Mouse (Mus musculus) splenic B cell, adult 2 months (primary cell): ENCODE data around the gene Mta3.
A peak's percentile ranks its signal among the peaks of the same experiment; 100 is the strongest.
"Not testable (repeated sequence)": the region's sequence is repeated elsewhere in the genome, so short reads cannot be mapped to it uniquely, and the experiment has no call there.

Experiments
- DNase-seq: peaks from one replicate; pipeline ENCODE4 v3.0.0-alpha.2; 2011; ENCODE audit warnings: low read depth, low spot score
- H3K27me3 ChIP-seq: 2 replicates; pipeline ENCODE4 v1.6.1; 2012; ENCODE audit warnings: mild to moderate bottlenecking, low read length, moderate library complexity, mixed read lengths; ENCODE audit not compliant: control insufficient read depth, poor library complexity, insufficient read depth, severe bottlenecking
- H3K36me3 ChIP-seq: 2 replicates; pipeline ENCODE4 v1.6.1; 2012; ENCODE audit warnings: mild to moderate bottlenecking, low read length, moderate library complexity, mixed read lengths; ENCODE audit not compliant: control insufficient read depth, poor library complexity, insufficient read depth, severe bottlenecking

Mta3 gene

DNA sequence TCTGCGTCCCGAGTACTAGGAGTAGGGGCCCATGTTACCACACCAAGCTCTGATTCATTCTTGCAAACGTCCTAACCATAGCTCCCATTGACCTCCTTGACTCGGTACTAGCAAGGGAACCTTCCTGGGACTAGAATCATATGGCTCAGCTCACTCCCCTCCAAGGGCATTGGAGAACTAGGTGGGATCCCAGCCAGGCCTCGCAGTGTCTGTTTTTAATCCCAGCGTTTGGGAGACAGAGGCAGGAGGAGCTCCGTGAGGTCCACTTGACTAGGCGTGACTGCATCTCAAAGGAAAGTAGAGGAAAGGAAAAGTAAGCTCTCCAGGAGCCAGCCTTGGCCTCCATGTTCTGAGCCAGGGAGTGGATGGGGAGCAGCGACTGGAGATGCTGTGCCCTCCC is 5.8 kb upstream of the Mta3 start:
- no peak for DNase-seq
- Histone ChIP-seq H3K36me3 (no peaks in the 10 kb centered on the region), H3K27me3 (no peaks in the 10 kb centered on the region)

DNA sequence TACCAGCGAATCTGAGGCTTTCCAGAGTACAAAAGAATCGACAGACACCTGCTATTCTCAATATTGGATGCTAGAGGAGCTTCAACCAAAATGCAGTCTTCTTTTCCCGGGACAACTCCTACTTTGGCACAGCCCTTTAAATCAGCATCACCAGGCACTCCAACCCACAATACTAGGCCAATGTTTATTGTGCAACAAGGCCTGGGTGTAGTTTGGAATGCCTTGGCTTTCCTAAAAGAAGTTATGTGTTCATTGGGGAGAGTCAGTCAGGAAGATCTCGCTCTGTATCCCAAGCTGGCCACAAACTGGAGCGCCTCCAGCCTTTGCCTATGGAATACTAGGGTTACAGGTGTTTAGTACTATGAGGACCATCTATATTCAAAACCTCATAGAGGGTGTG is 1.5 kb upstream of the Mta3 start:
- no peak for DNase-seq
- Histone ChIP-seq H3K27me3 (no peaks in the 10 kb centered on the region), H3K36me3 (no peaks in the 10 kb centered on the region)

DNA sequence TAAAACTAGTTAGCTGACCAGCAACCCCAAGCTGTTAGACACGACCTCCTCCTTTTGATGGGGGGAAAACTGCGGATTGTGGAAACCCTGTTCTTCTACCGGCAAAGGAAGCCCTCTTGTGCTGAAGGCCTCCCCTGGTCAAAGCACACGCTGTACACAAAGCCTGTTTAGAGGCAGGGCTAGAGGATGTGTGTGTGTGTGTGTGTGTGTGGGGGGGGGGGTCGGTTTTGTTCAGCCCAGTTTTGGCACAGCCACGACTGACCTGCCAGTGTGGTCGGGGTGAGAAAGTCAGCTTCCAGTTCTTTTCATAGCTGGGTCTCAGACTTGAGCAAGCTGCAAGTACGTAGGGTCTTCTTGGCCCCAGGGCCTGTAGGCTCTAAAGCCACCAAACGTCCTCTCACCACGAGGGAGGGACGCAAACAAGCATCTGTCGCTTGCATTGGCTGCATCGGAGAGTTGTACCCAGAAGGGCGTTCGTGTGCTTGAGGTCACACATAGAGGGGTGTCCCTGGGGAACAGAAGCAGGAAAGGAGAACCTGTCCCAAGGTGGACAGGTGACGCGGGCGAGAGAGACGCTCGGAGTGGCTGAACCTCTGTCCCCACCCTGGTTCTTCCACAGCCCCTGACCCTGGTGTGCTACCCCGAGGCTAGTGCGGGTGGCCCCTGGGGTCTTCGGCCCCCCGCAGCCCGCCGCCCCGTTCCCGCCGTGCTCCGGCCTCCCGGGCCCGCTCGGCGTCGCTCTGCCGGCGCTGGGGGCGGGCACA is 429 bp upstream of the Mta3 start:
- DNase-seq = peak; percentile 93
- Histone ChIP-seq H3K27me3 (no peaks in the 10 kb centered on the region), H3K36me3 (no peaks in the 10 kb centered on the region)

DNA sequence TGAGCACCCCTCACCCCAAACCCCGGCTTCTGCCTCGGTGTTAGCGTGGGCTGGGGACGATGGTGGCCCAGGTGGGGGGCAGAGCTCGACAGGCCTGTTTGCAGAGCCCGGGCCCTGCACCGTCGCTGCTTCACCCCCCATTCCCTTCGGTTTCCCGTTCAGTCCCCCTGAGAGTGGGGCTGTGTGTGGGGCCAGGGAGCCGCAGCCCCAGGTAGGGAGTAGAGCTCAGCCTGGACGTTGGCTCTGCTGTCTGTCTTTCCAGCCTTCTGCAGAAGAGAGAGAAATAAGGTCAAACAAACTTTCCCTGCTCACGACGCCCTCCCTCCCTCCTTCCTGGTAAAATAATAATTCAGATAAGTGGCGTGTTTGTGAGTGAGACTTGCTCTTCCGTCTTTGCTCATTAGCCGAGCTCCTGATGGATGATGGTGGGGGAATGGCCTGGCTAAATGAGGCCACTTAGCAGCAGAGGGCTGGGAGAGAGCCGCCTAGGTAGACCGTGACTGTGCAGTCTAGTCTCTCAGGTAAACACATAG is 697 bp downstream of the Mta3 start:
- no peaks in the 10 kb centered on the region for H3K36me3 ChIP-seq
- no peaks in the 10 kb centered on the region for H3K27me3 ChIP-seq
- peak; percentile 23 for DNase-seq

DNA sequence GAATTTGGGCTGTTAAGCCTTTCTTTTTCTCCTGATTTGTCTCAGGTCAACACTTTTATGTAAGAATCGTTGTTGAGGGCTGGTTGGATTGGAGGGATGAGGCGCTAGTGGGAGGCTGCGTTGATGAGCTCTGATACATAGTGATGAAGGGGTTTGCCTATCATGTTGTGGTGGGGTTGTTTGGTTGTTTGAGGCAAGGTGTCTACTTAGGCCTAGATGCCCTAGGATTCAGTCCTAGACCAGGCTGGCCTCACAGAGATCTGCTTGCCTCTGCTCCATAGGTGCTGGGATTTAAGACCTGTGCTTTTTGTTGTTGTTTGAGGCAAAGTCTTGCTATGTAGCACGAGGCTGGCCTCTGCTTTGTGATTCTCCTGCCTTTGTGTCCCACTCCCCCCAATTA is 1.4 kb downstream of the Mta3 start:
- Histone ChIP-seq H3K27me3 (no peaks in the 10 kb centered on the region), H3K36me3 (no peaks in the 10 kb centered on the region)
- peak; percentile 16 for DNase-seq

DNA sequence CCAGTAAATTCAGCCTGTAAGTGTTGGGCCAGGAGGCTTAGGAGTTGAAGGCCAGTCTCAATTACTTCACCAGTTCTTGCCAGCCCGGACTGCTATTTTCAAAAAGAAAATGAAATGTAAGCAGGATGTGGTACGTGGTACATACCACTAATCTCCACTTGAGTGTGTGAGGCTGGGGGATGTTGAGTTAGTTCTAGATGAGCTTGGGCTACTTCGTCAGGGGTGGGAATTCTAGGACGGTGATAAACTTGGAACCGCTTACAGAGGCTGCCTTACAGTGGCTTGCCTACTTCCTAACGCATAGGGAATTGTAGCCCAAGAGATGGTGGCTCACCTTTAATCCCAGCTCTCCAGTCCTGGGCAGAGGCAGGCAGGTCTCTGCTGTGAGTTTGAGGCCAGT is 1.9 kb downstream of the Mta3 start:
- DNase-seq = peak; percentile 34
- H3K36me3 ChIP-seq = 0 out of 2 replicates have a peak, but pooled peaks cover 2% of the 10 kb centered on the region
- H3K27me3 ChIP-seq = no peaks in the 10 kb centered on the region

DNA sequence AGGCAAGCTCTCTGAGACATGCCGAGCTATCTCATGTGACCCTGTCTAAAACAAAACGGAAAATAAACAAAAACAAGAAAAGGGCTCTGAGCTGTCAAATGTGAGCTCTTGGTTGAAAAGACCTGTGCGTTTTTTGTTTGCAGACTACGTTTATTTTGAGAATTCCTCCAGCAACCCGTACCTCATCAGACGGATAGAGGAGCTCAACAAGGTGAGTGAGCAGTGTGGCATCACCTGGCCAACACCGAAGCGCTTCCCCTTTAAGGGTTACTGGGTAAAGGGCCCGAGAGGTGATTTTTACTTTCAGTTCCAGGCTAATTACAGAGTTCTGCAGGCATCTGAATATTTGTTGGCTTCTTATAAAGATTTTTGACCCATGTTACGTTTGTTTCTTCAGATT is 2.3 kb downstream of the Mta3 start:
- Histone ChIP-seq H3K27me3 (no peaks in the 10 kb centered on the region), H3K36me3 (0 out of 2 replicates have a peak, but pooled peaks cover 2% of the 10 kb centered on the region)
- DNase-seq = peak; percentile 59

DNA sequence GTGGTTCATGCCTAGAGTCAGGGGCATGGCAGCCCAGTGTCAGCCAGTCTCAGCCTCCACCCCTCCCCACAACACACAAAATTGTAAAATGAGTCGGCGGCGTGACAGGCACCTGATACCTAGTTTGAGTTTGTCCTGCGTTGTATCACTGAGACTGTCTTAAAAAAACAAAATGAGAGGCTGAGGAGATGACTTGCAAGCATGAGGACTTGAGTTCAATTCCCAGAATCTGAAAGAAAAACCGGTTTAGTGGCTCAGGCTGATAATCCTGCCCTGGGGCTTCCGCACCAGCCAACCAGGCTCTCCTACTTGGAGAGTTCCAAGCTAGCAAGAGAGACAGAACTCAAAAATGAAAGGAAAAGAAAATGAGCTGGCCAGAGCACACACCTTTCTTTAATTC is 2.9 kb downstream of the Mta3 start:
- DNase-seq = no peak
- 0 out of 2 replicates have a peak, but pooled peaks cover 2% of the 10 kb centered on the region for H3K36me3 ChIP-seq
- no peaks in the 10 kb centered on the region for H3K27me3 ChIP-seq

DNA sequence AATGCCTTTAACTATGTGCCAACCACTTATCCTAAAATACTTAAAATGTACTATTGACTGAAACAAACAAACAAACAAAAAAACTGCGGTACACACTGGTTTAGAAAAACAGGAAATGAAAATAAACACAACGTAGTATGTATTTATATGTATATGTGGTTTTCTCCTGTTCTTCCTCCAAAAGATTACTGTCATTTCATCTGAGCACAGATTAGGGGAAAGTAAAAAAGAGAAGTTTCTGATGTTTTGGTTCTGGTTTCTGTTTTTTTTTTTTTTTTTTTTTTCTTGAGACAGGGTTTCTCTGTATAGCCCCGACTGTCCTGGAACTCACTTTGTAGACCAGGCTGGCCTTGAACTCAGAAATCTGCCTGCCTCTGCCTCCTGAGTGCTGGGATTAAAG is 3.6 kb downstream of the Mta3 start:
- peak; percentile 64 for DNase-seq
- H3K36me3 ChIP-seq, H3K27me3 ChIP-seq: not testable (repeated sequence)

DNA sequence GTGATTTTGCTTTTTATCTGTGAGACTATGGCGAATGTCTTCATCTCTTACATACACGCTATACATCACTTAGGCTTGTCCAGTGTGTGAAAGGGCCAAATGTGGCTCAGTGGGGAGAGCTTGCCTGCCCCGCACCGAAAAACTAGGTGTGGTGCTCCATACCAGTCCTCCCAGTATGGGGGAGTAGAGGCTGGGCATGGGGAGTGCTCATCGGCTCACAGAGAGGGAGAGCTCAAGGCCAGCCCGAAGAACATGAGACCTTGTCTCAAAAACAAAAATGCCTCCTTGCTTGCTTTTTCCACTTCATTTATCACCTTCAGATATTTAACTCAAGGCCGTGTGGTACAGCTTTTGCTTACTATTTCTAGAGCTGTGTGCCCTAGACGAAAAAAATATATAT is 4.7 kb downstream of the Mta3 start:
- H3K27me3 ChIP-seq = no peaks in the 10 kb centered on the region
- no peak for DNase-seq
- H3K36me3 ChIP-seq = peaks cover 4% of the 10 kb centered on the region; the same call in 1 of the 2 replicates

DNA sequence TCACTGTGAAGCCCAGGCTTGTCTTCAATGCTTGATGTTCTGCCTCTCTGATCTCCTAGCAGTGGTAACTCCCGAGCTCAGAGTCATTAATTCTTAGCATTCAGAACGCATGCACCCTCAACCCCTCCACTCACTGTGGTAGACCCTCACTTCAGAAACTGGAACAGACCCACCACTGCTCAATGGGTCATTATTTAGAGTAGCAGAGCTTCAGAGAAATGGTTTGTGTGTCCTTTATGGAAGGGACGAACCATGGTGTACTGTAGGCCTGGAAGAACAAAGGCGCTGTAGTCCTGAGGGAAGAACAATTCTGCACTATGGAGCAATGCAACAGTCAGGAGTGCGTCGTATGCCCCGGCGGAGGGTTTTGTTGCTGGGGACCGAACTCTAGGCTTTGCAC is 6.4 kb downstream of the Mta3 start:
- no peak for DNase-seq
- Histone ChIP-seq H3K27me3 (no peaks in the 10 kb centered on the region), H3K36me3 (peaks cover 10% of the 10 kb centered on the region)

DNA sequence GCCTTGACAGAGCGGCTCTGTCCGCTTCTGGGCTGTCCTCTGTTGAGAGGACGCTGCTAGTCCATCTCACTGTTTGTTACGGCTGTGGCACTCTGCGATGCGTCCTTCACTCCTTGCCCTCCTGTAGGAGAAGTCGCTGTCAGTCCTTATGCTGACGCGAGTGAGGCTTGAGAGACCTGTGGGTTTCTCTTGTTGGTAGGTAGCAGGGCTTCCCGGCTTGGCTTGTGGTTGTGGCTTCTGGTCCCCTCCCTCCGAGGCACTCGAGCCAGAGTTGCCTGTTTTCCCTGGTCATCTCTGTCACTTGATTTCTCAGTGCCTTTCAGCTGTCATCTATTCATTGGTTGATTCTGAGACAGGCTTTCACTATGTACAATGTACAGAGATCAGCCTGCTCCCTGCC is 14.5 kb downstream of the Mta3 start:
- DNase-seq = no peak
- H3K36me3 ChIP-seq = peaks cover 10% of the 10 kb centered on the region

DNA sequence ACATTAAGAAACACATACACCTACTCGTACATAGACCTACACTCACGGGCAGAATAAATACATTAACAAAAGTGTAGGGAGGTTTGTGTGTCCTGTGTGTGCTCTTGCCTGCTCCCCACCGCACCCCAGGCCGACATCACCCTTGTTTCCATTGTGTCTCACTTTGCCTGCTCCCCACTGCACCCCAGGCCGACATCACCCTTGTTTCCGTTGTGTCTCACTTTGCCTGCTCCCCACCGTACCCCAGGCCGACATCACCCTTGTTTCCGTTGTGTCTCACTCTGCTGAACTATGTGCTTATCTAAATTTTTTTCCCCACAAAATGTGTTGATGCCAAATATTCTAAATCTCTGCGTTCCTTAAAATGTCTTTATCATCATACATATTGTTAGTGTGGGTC is 15.2 kb downstream of the Mta3 start:
- Histone ChIP-seq H3K27me3 (no peaks in the 10 kb centered on the region), H3K36me3 (peaks cover 8% of the 10 kb centered on the region)
- no peak for DNase-seq

More for the DNA sequence above, 14.5 kb downstream of the Mta3 start:
- no peaks in the 10 kb centered on the region for H3K27me3 ChIP-seq

DNA sequence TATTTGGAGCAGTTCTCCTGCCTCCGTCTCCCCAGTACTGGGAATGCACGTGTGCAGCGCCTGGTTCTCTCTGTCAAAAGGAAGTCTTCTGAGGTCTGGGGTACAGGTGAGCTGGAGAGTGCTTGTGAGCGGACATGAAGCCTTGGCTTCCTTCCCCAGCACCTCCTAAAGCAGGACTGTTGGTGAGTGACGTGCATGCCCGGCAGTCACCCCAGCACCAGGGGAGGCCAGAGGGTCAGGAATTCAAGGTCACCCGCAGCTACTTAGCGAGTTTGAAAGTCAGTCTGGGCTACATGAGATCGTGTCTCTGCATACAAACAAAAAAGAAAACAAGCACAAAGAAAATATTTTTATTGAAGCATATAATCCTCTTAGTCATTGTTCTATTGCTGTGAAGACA is 17.1 kb downstream of the Mta3 start:
- Histone ChIP-seq H3K36me3 (peaks cover 6% of the 10 kb centered on the region), H3K27me3 (no peaks in the 10 kb centered on the region)
- DNase-seq = no peak

DNA sequence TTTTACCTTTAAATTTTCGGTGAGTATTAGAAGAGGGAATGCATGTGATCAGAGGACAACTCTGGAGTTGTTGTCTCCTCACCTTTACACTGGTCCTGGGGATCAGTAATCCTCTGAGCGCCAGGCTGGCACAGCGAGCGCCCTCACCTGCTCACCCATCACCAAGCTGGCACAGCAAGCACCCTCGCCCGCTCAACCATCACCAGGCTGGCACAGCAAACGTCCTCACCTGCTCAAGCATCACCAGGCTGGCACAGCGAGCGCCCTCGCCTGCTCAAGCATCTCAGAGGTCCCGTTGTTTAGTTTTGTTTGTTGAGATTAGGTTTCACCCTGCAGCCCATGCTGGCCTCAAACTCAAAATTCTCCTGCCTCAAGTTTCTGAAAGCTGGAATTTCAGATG is 20.5 kb downstream of the Mta3 start:
- Histone ChIP-seq H3K27me3 (no peaks in the 10 kb centered on the region), H3K36me3 (peaks cover 6% of the 10 kb centered on the region; the same call in 1 of the 2 replicates)
- no peak for DNase-seq

DNA sequence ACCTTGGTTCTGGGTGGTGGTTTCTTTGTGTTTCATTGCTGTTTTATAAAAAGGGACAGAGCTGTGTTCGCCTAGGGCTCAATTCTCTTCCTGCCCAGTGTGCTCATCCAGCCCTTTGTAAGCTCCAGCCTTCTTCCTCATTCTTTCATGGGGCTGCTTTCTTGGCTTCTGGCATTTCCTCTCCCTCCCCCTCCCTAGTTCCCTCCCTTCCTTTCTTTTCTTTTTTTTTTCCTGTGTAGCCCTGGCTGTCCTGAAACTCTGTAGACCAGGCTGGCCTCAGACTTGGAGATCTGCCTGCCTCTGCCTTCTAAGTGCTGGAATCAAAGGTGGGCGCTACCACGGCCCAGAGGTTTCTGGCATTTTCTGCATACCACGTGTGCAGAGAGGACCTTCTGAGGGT is 21.7 kb downstream of the Mta3 start:
- H3K36me3 ChIP-seq = peaks cover 6% of the 10 kb centered on the region; the same call in 1 of the 2 replicates
- no peaks in the 10 kb centered on the region for H3K27me3 ChIP-seq
- DNase-seq = no peak
